Mouse (Mus musculus): Measurements from ENCODE around the gene Grn.

Gene Grn

DNA sequence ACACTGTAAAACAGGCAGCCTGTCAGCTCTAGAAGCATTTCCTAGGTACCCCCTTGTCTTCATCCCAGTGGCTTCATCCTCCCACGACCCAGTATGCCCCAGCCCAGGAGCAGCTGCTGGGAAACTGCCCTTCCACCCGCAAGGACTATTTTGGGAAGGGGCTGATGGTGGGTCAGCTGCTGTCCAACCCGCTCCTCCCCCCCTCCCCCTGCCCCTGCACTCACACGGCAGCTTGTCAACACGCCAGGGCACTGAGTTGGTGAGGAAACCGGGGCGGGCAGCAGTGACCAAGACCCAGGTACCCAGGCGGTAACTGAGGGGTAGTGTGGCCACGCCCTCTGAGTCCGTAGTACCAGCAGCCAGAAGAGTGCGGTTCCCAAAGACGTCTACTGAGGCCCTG, 13.6 kb downstream of the Grn start:
- no peak for DNase-seq (ENCODE audit: low spot score)

DNA sequence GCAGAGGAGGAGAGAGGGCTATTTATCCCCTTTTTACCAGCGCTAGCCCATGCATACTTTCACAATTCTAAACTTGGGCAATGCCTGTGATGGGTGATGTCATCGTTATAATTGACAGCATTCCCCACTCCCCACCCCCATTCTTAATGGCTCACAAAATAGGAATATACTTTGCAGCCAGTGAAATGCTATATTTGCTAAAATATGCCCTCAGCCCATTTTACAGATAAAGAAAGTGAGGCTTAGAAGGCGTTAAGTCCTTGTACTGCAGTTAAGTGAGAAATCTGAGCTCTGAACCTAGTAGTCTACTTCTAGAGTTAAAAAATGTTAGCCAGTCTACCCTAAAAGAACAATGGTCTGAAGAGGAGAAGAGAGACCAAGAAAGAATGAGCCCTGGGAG, 14.2 kb downstream of the Grn start:
- DNase-seq (ENCODE audit: low spot score): no peak

GRCm38 (mm10) chr11:102444781-102445180, 14.7 kb downstream of the Grn start:
- DNase-seq (ENCODE audit: low spot score): no peak

DNA sequence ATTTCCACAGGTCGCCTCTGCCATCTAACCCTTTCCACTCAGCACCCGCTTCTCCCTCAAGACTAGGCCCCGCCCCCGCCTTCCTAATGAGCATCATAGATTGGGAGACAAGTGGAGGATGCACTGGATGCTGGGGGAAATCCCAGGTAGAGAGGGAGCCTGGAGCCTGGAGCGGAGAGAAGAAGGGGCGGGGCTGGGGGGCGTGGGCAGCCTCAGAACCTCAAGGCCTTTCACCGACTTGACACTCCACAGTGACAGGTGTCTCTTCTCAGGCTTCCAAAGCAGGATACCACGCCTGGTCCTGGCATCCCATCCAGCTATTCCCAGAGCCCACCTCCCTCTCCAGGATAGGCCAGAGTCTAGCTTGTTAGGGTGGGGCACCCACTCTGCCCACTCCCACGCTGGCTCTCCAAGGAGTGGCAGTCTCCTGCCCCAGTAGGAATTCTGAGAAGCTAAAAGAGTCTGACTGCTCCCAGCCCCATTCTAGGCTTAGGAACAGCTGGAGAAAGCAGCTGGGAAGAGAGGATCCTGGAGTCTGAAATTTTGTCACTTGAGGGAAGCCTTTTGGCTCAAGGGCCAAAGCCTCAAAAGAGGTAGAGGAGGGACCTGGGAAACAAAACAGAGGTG, 15.3 kb downstream of the Grn start:
- no peak for DNase-seq (ENCODE audit: low spot score)

DNA sequence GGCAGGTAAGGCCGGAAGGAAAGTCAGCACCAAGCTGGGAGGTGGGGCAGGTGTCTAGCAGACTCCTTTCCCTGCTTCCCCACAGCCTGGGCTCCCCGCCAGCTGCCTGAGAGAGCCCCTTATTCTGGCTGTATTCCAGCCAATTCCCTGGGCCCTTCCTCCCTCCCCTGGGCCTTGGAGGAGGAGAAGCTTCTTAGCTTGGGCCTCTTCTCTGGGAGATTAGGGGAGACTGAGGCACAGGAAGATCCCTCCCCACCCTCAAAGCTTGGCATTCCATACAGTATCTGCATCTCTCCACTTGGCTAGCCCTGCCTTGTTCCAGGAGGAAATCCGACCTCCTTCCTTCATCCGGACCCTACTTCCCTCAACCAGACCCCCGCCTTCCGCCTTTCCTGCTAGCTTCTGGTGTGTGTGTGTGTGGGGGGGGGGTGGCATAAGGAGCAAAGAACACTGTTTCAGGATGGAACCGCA, 15.8 kb downstream of the Grn start:
- DNase-seq (ENCODE audit: low spot score): no peak

DNA sequence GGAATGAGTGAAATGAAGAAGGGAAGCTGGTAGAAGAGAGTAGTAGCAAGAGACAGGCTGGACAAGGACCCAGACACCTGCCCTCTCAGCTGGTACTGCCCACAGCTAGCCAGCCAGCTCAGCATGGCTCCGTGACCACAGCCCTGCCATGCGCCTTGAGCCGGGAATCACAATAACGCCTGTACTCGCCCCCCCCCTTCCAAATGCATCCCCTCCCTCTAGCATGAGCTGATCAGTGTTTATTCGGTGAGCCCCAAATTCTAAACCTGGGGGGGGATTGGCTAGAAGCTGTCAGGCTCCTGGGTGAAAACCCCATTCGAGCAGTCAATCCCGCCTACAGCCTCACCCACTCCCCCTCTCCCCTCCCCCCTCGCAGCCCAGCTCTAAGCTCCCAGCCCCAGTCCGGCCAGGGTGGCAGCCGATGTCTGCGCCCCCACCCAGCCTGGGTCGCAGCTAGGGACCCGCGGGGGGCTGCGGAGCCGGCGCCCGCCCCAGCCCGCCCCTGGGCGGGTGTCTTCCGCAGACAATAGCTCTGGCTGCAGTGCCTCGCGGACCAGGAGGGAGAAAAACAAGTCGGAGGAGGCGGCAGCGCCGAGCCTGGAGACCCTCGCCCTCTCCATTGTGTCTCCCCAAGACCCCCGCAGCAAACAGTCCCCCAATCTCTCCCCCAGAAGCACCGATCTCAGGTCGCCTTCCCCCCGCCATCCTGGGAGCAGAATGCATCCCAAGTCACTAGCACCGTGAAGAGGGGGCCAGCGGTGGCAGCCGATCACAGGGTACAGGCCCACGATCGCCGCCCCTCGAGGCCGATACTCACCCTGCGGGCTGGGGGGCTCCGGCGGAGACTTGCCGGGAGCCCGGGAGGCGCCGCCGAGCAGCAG, 16.7 kb downstream of the Grn start:
- DNase-seq (ENCODE audit: low spot score): no peak

- peak; percentile 89 for DNase-seq (ENCODE audit: low spot score)
Observed at GRCm38 (mm10) chr11:102447497-102447896, 17.4 kb downstream of the Grn start, which contains the start of gene Fam171a2. Gene Fam171a2 (minus strand): TSS chr11:102447682.

DNA sequence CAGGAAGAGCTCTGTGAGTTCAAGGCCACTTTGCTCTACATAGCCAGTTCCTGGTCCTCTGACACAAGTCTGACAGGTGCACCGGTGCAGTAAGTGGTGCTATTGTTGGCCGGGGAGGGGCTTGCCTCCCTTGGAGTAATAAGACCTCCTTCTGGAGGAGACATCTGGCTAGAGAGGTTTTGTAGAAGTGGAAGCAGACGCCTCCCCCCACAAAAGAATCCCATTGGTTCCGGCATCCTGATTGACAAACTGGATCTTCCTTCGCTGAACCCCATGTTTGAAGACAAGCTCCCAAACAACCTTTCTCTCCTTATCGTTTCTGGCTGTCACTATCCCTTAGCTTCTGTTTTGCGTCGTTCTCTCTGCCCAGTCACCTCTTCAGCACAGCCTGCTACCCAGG, 18.2 kb downstream of the Grn start:
- DNase-seq (ENCODE audit: low spot score): no peak

DNA sequence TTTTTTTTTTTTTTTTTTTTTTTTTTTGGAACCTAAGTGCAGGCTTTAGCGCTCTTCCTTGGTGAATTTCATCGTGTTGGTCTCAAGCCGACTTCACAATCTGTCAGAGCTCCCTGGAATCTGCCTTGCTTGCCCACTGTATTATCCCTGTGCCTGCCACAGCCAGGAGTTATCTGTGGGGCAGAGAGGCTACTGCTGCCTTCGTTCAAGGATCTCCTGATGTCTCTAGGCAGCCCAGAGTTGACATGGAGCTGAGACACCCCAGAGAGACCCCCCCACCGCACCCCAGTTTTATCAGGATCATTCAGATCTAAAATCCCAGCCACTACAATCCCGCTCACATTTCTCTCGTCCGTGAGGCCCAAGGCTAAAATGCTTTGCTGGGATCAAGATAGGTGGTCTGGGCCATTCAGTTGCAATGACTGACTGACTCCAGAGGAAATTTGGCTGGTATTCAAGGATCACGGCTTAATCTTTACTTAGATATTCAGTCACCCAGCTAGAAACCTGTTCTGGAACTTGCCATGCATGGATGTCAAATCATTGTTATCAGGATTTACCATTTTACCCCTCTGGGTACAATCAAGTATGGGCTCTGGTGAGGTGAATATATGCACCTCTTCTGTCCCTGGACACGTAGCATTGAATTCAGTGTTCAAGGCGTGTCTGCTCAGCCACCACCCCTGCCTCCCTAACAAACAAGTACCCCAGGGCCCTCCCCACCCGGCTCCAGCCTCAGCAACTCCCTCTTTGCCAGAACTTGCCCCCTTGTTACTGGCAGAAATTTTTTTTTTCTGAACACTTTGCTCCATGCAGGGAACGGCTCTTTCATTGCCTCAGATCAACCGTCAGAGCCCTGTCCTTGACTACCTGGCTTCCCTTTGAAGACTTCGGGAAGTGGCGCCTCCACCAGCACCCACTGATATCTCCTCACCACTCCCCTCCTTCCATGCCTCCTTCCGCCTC, 19.2 kb downstream of the Grn start:
- DNase-seq (ENCODE audit: low spot score): no peak

- DNase-seq (ENCODE audit: low spot score): no peak
Observed at GRCm38 (mm10) chr11:102453131-102453530, 23.0 kb downstream of the Grn start.

- DNase-seq (ENCODE audit: low spot score): peak; percentile 71
Observed at GRCm38 (mm10) chr11:102455740-102456396, 25.8 kb downstream of the Grn start.

DNA sequence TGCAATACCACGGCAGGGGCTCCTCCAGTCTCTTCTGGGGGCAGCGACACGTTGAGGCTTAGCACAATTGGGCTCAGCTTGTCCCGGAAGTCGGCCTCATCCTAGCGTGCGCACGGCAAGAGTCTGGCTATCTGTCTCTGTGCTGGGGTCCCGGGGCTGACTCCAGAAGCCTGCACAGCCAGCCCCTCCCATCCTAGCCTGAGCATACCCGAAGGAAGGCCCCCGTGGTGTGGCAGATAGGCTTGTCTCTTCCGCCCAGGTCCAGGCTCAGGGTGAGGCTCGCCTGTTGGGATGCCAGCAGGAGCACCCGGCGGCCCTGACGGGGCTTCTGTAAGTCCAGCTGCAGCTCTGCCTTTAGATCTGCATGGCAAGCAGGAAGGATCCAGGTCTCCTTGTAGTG, 30.4 kb downstream of the Grn start:
- DNase-seq (ENCODE audit: low spot score): no peak

- DNase-seq (ENCODE audit: low spot score): no peak
Observed at GRCm38 (mm10) chr11:102461764-102462163, 31.6 kb downstream of the Grn start.

GRCm38 (mm10) chr11:102464901-102465300, 34.8 kb downstream of the Grn start:
- no peak for DNase-seq (ENCODE audit: low spot score)

DNA sequence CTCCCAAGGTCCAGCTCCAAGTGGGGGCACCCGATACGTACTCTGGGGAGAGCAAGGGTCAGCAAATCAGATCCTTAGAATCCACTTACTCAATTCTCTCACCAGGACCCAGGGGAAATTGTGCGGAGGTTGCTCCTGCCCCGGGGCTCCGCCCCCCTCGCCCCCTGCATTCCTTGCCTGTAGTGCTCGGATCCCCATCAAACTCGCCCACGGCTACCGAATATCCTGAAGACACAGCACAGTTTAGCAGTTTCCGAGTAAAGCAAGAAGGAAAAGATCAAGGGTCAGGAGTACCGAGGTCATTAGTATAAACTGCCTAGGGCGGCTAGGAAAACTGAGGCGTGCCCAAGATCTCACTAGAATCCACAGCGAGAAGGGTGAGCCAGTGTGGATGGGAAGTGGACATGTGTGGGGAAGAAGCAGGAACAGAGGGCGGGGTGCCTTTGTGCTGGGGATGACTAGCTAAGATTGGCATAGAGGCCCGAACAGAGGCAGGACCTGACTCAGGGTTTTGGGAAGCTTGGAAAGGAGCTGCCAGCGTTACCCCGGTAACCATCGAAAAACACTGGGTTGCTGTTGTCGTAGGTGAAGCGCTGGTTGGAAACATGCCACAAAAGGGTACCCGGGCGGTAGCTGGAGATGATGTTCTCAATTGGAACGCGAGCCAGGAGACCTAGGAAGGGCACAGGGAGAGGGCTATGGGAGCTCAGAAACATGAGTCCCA, 35.8 kb downstream of the Grn start:
- DNase-seq (ENCODE audit: low spot score): peak; percentile 44

- peak; percentile 99 for DNase-seq (ENCODE audit: low spot score)
Observed at GRCm38 (mm10) chr11:102467041-102467631, 37.0 kb downstream of the Grn start.

GRCm38 (mm10) chr11:102469648-102470357, 39.7 kb downstream of the Grn start, which contains the start of gene Itga2b:
Gene Itga2b (minus strand): TSS chr11:102470122.
- DNase-seq (ENCODE audit: low spot score): no peak

GRCm38 (mm10) chr11:102475027-102475426, 44.9 kb downstream of the Grn start:
- no peak for DNase-seq (ENCODE audit: low spot score)

DNA sequence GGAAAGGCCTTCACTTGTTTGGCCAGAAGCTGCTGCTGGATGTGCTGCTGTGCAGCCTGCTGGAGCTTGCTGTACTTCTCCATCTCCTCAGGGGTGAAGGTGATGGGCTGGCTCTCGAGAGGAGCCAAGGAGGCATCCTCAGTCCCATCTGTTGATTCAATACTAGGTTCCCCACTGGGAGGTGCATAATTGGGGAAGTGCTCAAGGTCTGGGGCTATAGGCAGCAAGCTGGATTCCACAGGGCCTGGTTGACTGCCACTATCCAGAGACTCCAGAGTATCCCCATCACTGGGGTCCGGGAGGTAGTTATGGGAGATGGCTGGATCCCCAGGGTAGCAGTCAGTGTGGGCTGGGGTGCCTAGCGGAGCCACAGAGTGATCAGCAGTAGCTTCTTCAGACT, 48.6 kb downstream of the Grn start:
- no peak for DNase-seq (ENCODE audit: low spot score)

GRCm38 (mm10) chr11:102479581-102479980, 49.5 kb downstream of the Grn start:
- no peak for DNase-seq (ENCODE audit: low spot score)

Measured in ovary, postnatal 14 days (tissue).